Mouse (Mus musculus) embryonic fibroblast, embryonic 13.5 days (primary cell): ENCODE measurements at regions not wholly inside any gene's neighbourhood (a gene's known extent, or its start where the extent isn't known, plus 50 kb on each side); places are given as distances from the start of the nearest gene placed in this dataset.

Experiments used
- CTCF ChIP-seq: IDR thresholded peaks from 2 replicates; pipeline ENCODE4 v1.5.1; 2011; ENCODE audit warnings: mild to moderate bottlenecking, control low read depth, low read length, moderate library complexity, borderline replicate concordance; ENCODE audit not compliant: insufficient read depth
- POLR2A ChIP-seq: IDR thresholded peaks from 2 replicates; pipeline ENCODE4 v1.6.1; 2011; ENCODE audit warnings: low read depth, mild to moderate bottlenecking, control low read depth, low read length, moderate library complexity

- TF ChIP-seq POLR2A, result no peak
- TF ChIP-seq CTCF, result no peak
Observed at GRCm38 (mm10) chr1:56294391-56294790, 342.8 kb downstream of the Hsfy2 start.
